Mouse (Mus musculus) small intestine, adult 2 months (tissue): ENCODE measurements at regions not wholly inside any gene's neighbourhood (a gene's known extent, or its start where the extent isn't known, plus 50 kb on each side); places are given as distances from the start of the nearest gene placed in this dataset.

Experiments
- CTCF ChIP-seq: fragments of 200-500 bp; IDR thresholded peaks from 2 replicates; pipeline ENCODE4 v1.5.1; 2012; ENCODE audit warnings: low read depth, mild to moderate bottlenecking, control low read depth, inconsistent platforms, low read length, moderate library complexity, mixed read lengths; ENCODE audit not compliant: insufficient replicate concordance, insufficient read length; ENCODE audit errors: extremely low read depth
- POLR2A ChIP-seq: fragments of 200-500 bp; IDR thresholded peaks from 2 replicates; pipeline ENCODE4 v1.6.1; 2012; ENCODE audit warnings: low read depth, mild to moderate bottlenecking, control low read depth, inconsistent platforms, low read length, moderate library complexity

- TF ChIP-seq CTCF (no peak), POLR2A (no peak)
Observed at GRCm38 (mm10) chr16:93166667-93167066, 340.7 kb upstream of the Runx1 start.
